Mouse (Mus musculus) hindbrain, embryonic 10.5 days (tissue): ENCODE results near the gene Olfr1157. TPM values are rescaled to one million over a fixed set of nuclear protein-coding genes. Genes with fewer than 3 reads are reported as not detected.

ENCODE experiments used
- DNase-seq: peaks from one replicate; pipeline ENCODE4 v3.0.0-alpha.2; 2017; ENCODE audit warnings: low spot score
- H3K27ac ChIP-seq: fragments of 300-500 bp; sonication (generic); 2 replicates; pipeline ENCODE4 v1.5.1; 2016; ENCODE audit warnings: mild to moderate bottlenecking, moderate library complexity
- H3K27me3 ChIP-seq: fragments of 300-500 bp; sonication (generic); 2 replicates; pipeline ENCODE4 v1.6.1; 2016; ENCODE audit warnings: mild to moderate bottlenecking; ENCODE audit not compliant: poor library complexity, insufficient read depth, severe bottlenecking
- H3K36me3 ChIP-seq: fragments of 300-500 bp; sonication (generic); 2 replicates; pipeline ENCODE4 v1.6.1; 2016; ENCODE audit warnings: mild to moderate bottlenecking, moderate library complexity
- H3K4me1 ChIP-seq: fragments of 300-500 bp; sonication (generic); replicated peaks from 2 replicates; pipeline ENCODE4 v1.6.1; 2016; ENCODE audit warnings: mild to moderate bottlenecking
- H3K4me3 ChIP-seq: fragments of 300-500 bp; sonication (generic); 2 replicates; pipeline ENCODE4 v1.5.1; 2016; ENCODE audit warnings: mild to moderate bottlenecking, moderate library complexity
- H3K9me3 ChIP-seq: fragments of 300-500 bp; sonication (generic); 2 replicates; pipeline ENCODE4 v1.6.1; 2016; ENCODE audit warnings: mild to moderate bottlenecking, moderate library complexity
- WGBS: fragments of 180-500 bp; shearing (Covaris S2); methylation state at CpG from one replicate; pipeline ENCODE4 v1.1.7; 2016; 5-methylcytosine and 5-hydroxymethylcytosine counted together
- polyA plus RNA-seq: library from polyadenylated mRNA; unstranded; fragments of >200 nt; fragmentation: Nextera tagmentation; extraction: Ambion mirVana; gene quantifications from 2 replicates; pipeline ENCODE4 v1.2.1, GENCODE M21; 2016

Olfr1157 gene
- not detected in 2 replicates for polyA plus RNA-seq

- 96% methylated on average over 4 of the region's 4 CpGs for WGBS
Observed at GRCm38 (mm10) chr2:87968199-87968598, at the start of gene Olfr1157. Gene Olfr1157 (minus strand): TSS chr2:87968299.

GRCm38 (mm10) chr2:88007515-88008318, 39.6 kb upstream of the Olfr1157 start, which contains the start of gene Olfr1160:
Gene Olfr1160 (minus strand): TSS chr2:88008268.
- Histone ChIP-seq H3K27ac (no peak within 1 kb of the TSS), H3K9me3 (no peaks in the 10 kb centered on the region), H3K4me1 (no peaks in the 10 kb centered on the region), H3K36me3 (no peaks in the 10 kb centered on the region), H3K4me3 (no peak within 1 kb of the TSS), H3K27me3 (no peaks in the 10 kb centered on the region)
- no peak for DNase-seq

More at GRCm38 (mm10) chr2:87968199-87968598, at the start of gene Olfr1157:
- Histone ChIP-seq H3K27me3 (no peaks in the 10 kb centered on the region), H3K27ac (no peak within 1 kb of the TSS), H3K9me3 (no peaks in the 10 kb centered on the region), H3K4me3 (no peak within 1 kb of the TSS), H3K36me3 (no peaks in the 10 kb centered on the region), H3K4me1 (no peaks in the 10 kb centered on the region)
- no peak for DNase-seq

GRCm38 (mm10) chr2:87989813-87990212, 21.7 kb upstream of the Olfr1157 start, which contains the start of gene Olfr1158:
Gene Olfr1158 (plus strand): TSS chr2:87990113.
- Histone ChIP-seq H3K36me3 (no peaks in the 10 kb centered on the region), H3K4me1 (no peaks in the 10 kb centered on the region), H3K27ac (no peak within 1 kb of the TSS), H3K27me3 (no peaks in the 10 kb centered on the region), H3K4me3 (no peak within 1 kb of the TSS), H3K9me3 (no peaks in the 10 kb centered on the region)
- no peak for DNase-seq

- WGBS: 84% methylated on average over 3 of the region's 3 CpGs
- DNase-seq: no peak
Observed at GRCm38 (mm10) chr2:87974563-87974962, 6.5 kb upstream of the Olfr1157 start, which contains the start of gene Olfr74. Gene Olfr74 (minus strand): TSS chr2:87974663.

GRCm38 (mm10) chr2:87953000-87953399, 15.1 kb downstream of the Olfr1157 start, which contains the start of gene Olfr1156:
Gene Olfr1156 (minus strand): TSS chr2:87953100.
- Histone ChIP-seq H3K27ac (no peak within 1 kb of the TSS), H3K9me3 (no peaks in the 10 kb centered on the region), H3K27me3 (no peaks in the 10 kb centered on the region), H3K4me3 (no peak within 1 kb of the TSS), H3K36me3 (no peaks in the 10 kb centered on the region), H3K4me1 (no peaks in the 10 kb centered on the region)
- DNase-seq: no peak

More at GRCm38 (mm10) chr2:87974563-87974962, 6.5 kb upstream of the Olfr1157 start, which contains the start of gene Olfr74:
- Histone ChIP-seq H3K4me3 (no peak within 1 kb of the TSS), H3K27me3 (no peaks in the 10 kb centered on the region), H3K27ac (no peak within 1 kb of the TSS), H3K4me1 (no peaks in the 10 kb centered on the region), H3K36me3 (no peaks in the 10 kb centered on the region), H3K9me3 (no peaks in the 10 kb centered on the region)

- no peak within 1 kb of the TSS for H3K27ac ChIP-seq
- no peak for DNase-seq
- H3K36me3 ChIP-seq: no peaks in the 10 kb centered on the region
- no peak within 1 kb of the TSS for H3K4me3 ChIP-seq
- H3K27me3 ChIP-seq: no peaks in the 10 kb centered on the region
- WGBS: 90% methylated on average over 1 of the region's 1 CpGs
- H3K9me3 ChIP-seq: no peaks in the 10 kb centered on the region
- no peaks in the 10 kb centered on the region for H3K4me1 ChIP-seq
Observed at GRCm38 (mm10) chr2:87945037-87945436, 23.1 kb downstream of the Olfr1157 start, which contains the start of gene Olfr1155. Gene Olfr1155 (minus strand): TSS chr2:87945137.

Other genes with a start within 250 kb of the Olfr1157 start
- gene Olfr1138, start 228.3 kb downstream of the Olfr1157 start, polyA plus RNA-seq: not detected in 2 replicates
- gene Olfr1140, start 224.5 kb downstream of the Olfr1157 start, polyA plus RNA-seq: not detected in 2 replicates
- gene Olfr1141, start 214.3 kb downstream of the Olfr1157 start, polyA plus RNA-seq: not detected in 2 replicates
- not detected in 2 replicates for gene Olfr152, start 188.8 kb downstream of the Olfr1157 start, polyA plus RNA-seq
- not detected in 2 replicates for gene Olfr1143, start 167.7 kb downstream of the Olfr1157 start, polyA plus RNA-seq
- not detected in 2 replicates for gene Olfr1145, start 158.5 kb downstream of the Olfr1157 start, polyA plus RNA-seq
- not detected in 2 replicates for gene Olfr1148, start 137.8 kb downstream of the Olfr1157 start, polyA plus RNA-seq
- gene Olfr1150-ps1, start 124.3 kb downstream of the Olfr1157 start, polyA plus RNA-seq: not detected in 2 replicates
- gene Olfr1151, start 112.4 kb downstream of the Olfr1157 start, polyA plus RNA-seq: not detected in 2 replicates
- not detected in 2 replicates for gene Olfr1152, start 101.8 kb downstream of the Olfr1157 start, polyA plus RNA-seq
- gene Olfr1153, start 73.3 kb downstream of the Olfr1157 start, polyA plus RNA-seq: not detected in 2 replicates
- not detected in 2 replicates for gene Olfr1154, start 63.1 kb downstream of the Olfr1157 start, polyA plus RNA-seq
- not detected in 2 replicates for gene Olfr1155, start 23.2 kb downstream of the Olfr1157 start, polyA plus RNA-seq
- gene Olfr1156, start 15.2 kb downstream of the Olfr1157 start, polyA plus RNA-seq: not detected in 2 replicates
- gene Olfr74, start 6.4 kb upstream of the Olfr1157 start, polyA plus RNA-seq: not detected in 2 replicates
- not detected in 2 replicates for gene Olfr1158, start 21.8 kb upstream of the Olfr1157 start, polyA plus RNA-seq
- gene Olfr1160, start 40.0 kb upstream of the Olfr1157 start, polyA plus RNA-seq: not detected in 2 replicates
- not detected in 2 replicates for gene Olfr1161, start 54.5 kb upstream of the Olfr1157 start, polyA plus RNA-seq
- not detected in 2 replicates for gene Olfr73, start 69.4 kb upstream of the Olfr1157 start, polyA plus RNA-seq
- gene Olfr1162, start 82.8 kb upstream of the Olfr1157 start, polyA plus RNA-seq: not detected in 2 replicates
- not detected in 2 replicates for gene Olfr1163, start 103.5 kb upstream of the Olfr1157 start, polyA plus RNA-seq
- gene Olfr1164, start 125.7 kb upstream of the Olfr1157 start, polyA plus RNA-seq: not detected in 2 replicates
- gene Olfr1166, start 160.0 kb upstream of the Olfr1157 start, polyA plus RNA-seq: not detected in 2 replicates
- gene Olfr1167, start 186.9 kb upstream of the Olfr1157 start, polyA plus RNA-seq: not detected in 2 replicates
- not detected in 2 replicates for gene Olfr1168, start 213.6 kb upstream of the Olfr1157 start, polyA plus RNA-seq